Mouse (Mus musculus): ENCODE results near the gene Rbbp6.

Rbbp6 gene

GRCm38 (mm10) chr7:122972006-122972689, 6.7 kb downstream of the Rbbp6 start:
- no peak for DNase-seq

- DNase-seq: no peak
These were observed 14.0 kb downstream of the Rbbp6 start for GRCm38 (mm10) chr7:122979514-122979913.

DNA sequence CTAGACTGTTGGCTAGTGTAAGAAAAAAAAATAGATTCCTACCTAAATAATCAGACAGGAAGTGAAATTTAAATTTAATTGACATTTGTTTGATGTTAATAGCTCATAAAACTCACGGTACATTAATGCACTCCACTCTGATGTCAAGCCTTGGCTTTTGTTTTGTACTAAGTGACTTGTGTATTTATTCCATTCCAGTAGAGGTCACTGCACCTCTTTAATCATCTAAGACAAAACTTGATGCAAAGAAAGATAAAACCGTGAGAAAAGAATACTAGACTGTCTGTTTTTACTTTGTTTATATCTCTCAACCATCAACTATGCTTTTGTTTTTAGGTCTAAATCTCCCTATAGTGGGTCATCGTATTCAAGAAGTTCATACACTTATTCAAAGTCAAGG, 32.7 kb downstream of the Rbbp6 start:
- DNase-seq: no peak

GRCm38 (mm10) chr7:122999871-123000396, 34.4 kb downstream of the Rbbp6 start:
- DNase-seq: no peak

DNA sequence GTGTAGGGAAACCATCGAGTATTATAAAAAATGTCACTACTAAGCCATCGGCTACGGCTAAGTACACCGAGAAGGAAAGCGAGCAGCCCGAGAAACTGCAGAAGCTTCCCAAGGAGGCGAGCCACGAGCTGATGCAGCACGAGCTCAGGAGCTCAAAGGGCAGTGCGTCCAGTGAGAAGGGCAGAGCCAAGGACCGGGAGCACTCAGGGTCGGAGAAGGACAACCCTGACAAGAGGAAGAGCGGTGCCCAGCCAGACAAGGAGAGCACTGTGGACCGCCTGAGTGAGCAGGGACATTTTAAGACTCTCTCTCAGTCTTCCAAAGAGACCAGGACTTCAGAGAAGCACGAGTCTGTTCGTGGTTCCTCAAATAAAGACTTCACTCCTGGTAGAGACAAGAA, 35.3 kb downstream of the Rbbp6 start:
- no peak for DNase-seq

- DNase-seq: no peak
These were observed 36.0 kb downstream of the Rbbp6 start for GRCm38 (mm10) chr7:123001341-123002027.

DNA sequence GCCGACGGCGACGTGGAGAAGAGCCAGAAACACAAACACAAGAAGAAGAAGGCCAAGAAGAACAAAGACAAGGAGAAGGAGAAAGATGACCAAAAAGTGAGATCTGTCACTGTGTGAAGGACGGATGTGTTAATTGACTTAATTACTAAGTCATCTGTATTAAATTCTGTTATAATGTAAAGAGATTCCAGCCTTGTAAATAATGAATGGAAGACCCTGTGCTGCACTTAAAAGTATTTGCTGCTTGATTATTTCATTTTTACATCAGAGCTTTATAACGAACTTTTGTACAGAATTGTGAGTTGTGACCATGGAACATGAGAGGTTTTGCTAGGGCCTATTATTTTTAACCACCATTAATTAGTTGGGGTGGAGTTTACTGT, 36.5 kb downstream of the Rbbp6 start:
- no peak for DNase-seq

DNA sequence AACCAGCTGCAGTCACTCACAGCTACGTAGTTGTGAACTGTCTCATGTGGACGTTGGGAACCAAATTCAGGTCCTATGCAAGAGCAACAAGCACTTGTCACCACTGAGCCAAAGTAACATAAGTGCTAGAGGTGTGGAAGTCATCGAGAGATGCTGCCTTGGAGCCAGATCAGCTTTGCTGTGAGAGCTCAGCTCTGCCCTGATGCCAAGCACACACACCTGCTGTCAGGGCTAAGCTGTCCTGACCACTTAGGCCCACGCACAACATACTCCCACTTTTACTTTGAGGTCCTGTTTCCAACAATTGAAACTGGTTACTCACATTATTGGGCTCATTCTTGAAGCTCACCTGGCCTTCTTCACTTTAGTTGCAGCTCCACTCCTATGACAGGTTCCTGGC, 37.7 kb downstream of the Rbbp6 start:
- no peak for DNase-seq

DNA sequence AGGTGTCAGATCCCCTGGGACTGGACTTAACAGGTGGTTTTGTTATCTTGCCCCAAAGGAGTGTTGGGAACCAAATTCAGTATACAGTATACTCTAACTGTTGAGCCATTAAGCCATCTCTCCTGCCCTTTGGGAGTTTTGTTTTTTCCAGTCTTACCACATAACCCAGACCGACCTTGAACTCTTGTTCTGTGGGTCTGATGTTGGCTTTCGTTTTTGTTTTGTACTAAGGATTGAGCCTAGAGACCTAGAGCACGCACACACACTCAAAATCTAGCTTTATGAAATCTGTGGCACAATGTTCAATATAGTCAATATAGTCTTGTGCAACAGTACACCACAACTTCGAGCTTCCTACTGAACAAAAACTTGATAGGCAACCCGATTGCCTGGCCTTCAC, 39.0 kb downstream of the Rbbp6 start:
- DNase-seq: no peak

DNA sequence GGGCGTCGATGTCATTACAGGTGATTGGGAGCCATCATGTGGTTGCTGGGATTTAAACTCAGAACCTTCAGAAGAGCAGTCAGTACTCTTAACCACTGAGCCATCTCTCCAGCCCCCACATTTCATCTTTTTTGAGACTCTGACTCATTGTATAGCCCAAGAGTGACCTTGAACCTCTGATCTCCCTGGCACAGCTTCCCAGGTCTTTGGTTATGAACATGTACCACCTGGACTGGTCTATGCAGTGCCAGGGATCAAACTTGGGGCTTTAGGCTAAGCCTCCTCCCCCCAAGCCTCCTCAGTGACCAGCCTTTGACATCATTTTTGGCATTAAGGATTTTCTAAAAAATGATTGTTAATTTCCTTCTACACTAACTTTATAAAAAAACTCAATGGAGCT, 40.8 kb downstream of the Rbbp6 start:
- no peak for DNase-seq

- no peak for DNase-seq
These were observed 42.3 kb downstream of the Rbbp6 start for GRCm38 (mm10) chr7:123007743-123008142.

GRCm38 (mm10) chr7:123013466-123013865, 48.0 kb downstream of the Rbbp6 start:
- no peak for DNase-seq

- no peak for DNase-seq
These were observed 49.2 kb downstream of the Rbbp6 start for GRCm38 (mm10) chr7:123014729-123015128.

DNA sequence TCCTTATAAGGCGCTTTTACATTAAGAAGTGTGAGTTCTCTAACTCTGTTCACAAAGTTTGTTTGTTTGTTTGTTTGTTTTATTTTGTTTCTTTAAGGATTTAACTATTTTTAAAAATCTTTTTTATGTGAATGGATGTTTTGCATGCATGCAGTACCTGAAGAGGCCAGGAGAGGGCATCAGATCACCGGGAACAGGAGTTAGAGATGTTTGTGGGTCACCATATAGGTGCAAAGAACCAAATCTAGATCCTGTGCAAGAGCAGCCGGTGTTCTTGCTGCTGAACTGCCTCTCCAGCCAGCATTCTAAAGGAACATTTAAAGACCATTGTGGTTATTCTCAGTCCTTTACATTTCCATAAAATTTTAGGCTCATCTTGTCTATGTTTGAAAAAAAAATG, 52.1 kb downstream of the Rbbp6 start:
- peak; percentile 70 for DNase-seq

DNA sequence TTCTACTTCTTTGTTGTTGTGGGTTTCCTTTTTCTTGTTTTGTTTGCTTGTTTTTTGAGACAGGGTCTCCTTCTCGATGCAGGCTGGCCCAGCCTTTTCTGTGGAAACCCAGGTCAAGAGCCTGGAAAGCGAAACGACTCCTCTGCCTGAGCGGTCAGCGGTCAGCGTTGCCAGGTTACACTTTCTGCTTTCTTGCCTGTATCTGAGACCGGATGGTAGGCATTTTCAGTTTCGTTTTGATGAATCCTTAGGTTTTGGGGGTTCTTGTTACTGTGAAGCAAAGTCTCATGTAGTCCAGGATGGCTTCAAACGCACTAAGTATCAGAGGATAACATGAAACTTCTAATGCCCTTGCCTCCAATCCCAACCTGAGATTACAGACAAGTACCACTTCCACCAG, 59.6 kb downstream of the Rbbp6 start:
- no peak for DNase-seq

GRCm38 (mm10) chr7:123030295-123030694, 64.8 kb downstream of the Rbbp6 start:
- no peak for DNase-seq

- DNase-seq: peak; percentile 29
These were observed 65.3 kb downstream of the Rbbp6 start for GRCm38 (mm10) chr7:123030709-123031181.

DNA sequence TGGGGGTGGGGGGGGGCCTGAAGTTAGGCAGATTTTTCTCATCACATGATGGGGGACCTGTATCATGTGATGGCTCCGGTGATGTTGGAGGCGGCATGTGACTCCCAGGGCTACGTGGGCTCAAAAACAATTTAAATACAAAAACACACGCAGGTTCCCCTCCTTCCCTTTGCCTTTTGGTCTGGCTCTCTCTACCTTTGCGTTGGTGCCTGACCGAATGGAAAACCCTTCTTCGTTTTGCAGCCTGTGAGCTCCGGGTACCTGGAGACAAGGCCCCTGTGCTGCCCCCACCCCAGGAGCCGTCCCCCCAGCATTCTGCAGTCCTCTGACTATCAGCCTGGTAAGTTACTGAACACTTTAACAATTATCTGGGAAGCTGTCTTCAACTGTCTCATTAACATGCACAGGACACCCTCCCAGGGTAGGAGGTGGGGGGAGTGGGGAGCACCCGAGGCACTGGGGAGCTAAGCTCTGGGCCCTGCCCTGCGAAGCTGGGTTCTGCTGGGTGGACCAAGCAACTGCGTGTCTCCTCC, 65.8 kb downstream of the Rbbp6 start:
- no peak for DNase-seq

- DNase-seq: no peak
These were observed 69.8 kb downstream of the Rbbp6 start for GRCm38 (mm10) chr7:123035314-123035713.

DNA sequence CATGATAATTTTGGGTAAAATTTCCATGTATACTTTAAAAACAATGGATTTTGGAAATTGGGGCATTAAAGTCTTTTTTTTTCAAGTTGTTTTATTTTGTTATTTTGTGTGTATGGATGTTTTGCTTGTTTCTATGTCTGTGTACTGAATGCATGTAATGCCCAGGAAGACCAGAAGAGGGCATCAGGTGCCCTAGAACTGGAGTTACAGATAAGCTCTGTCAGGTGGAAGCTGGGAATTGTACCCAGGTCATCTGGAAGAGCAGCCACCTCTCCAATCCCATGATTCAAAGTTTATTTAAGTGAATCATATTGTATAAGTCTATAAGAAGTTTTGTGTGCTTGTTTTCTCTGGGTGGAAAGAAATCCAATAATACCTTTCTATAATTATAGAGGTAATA, 73.8 kb downstream of the Rbbp6 start:
- DNase-seq: peak; percentile 28

DNA sequence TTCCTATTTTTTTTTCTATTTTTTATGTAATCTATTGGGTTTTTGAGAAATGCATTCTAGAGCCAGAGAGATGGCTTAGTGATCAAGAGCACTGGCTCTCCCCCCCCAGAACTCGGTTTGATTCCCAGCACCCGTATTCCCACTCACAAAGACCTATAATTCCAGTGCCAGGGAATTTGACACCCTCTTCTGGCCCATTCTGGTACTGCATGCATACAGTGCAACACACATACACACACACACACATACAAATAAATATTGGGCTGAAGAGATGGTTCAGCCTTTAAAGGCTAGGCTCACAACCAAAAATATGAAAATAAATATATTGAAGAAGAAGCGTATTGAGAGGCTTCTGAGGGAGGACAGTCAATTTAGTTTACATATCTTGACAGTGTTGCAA, 79.7 kb downstream of the Rbbp6 start:
- no peak for DNase-seq

DNA sequence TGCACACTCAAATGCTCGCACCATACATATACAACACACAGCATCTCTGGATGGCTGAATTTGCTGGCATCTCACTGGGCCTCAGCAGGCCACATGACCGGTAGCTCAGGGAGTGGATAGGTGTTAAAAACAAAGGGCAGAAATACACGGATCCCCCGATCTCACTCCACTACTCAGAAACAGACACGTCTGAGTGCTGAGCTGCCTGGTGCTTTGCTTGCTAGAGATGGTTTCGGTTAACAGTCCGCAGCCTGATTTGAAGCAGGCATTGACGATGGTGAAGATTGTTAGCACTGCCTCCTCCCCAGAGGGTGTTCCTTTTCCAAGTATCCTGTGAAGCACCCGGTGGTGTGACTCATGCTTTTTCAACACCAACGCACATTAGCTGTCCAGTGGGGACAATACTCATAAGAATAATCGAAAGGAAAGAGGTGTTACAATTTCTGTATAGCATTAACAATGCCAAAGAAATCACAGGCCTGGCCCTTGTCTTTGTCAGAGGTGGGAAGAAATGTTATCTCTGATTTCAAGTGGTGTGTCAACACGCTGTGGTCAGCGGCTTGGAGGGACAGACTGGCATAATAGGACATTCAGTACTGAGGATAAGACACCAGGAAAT, 81.1 kb downstream of the Rbbp6 start:
- DNase-seq: no peak

Data from thymus, postnatal 4 days (tissue).